Mouse (Mus musculus) forebrain, embryonic 10.5 days (tissue): ENCODE measurements around the gene Ticam1. TPM values are rescaled to one million over a fixed set of nuclear protein-coding genes. Genes with fewer than 3 reads are reported as not detected.
"Not testable (repeated sequence)": the region's sequence is repeated elsewhere in the genome, so short reads cannot be mapped to it uniquely, and the experiment has no call there.

Experiments used
- DNase-seq: peaks from one replicate; pipeline ENCODE4 v3.0.0-alpha.2; 2017; ENCODE audit warnings: low spot score; ENCODE audit errors: extremely low spot score
- H3K27ac ChIP-seq: fragments of 300-500 bp; sonication (generic); 2 replicates; pipeline ENCODE4 v1.5.1; 2016; ENCODE audit warnings: mild to moderate bottlenecking
- H3K27me3 ChIP-seq: fragments of 300-500 bp; sonication (generic); 2 replicates; pipeline ENCODE4 v1.6.1; 2016; ENCODE audit warnings: mild to moderate bottlenecking; ENCODE audit not compliant: poor library complexity, severe bottlenecking
- H3K36me3 ChIP-seq: fragments of 300-500 bp; sonication (generic); replicated peaks from 2 replicates; pipeline ENCODE4 v1.6.1; 2016; ENCODE audit warnings: mild to moderate bottlenecking, moderate library complexity
- H3K4me1 ChIP-seq: fragments of 300-500 bp; sonication (generic); 2 replicates; pipeline ENCODE4 v1.6.1; 2016
- H3K4me3 ChIP-seq: fragments of 300-500 bp; sonication (generic); 2 replicates; pipeline ENCODE4 v1.5.1; 2016; ENCODE audit warnings: mild to moderate bottlenecking, moderate library complexity
- H3K9me3 ChIP-seq: fragments of 300-500 bp; sonication (generic); 2 replicates; pipeline ENCODE4 v1.6.1; 2016; ENCODE audit warnings: mild to moderate bottlenecking, moderate library complexity
- WGBS: fragments of 180-500 bp; shearing (Covaris S2); methylation state at CpG from one replicate; pipeline ENCODE4 v1.1.7; 2016; 5-methylcytosine and 5-hydroxymethylcytosine counted together
- polyA plus RNA-seq: library from polyadenylated mRNA; unstranded; fragments of >200 nt; fragmentation: Nextera tagmentation; extraction: Ambion mirVana; gene quantifications from 2 replicates; pipeline ENCODE4 v1.2.1, GENCODE M21; 2016

Ticam1 gene
- polyA plus RNA-seq, 1 experiment from 2014 or later, result 2.6 TPM

GRCm38 (mm10) chr17:56269153-56269630, 7.4 kb downstream of the Ticam1 start:
- 25% methylated on average over 12 of the region's 12 CpGs for WGBS
- peak; percentile 46 for DNase-seq
- peak overlapping the region; percentile 83 for H3K27ac ChIP-seq

DNA sequence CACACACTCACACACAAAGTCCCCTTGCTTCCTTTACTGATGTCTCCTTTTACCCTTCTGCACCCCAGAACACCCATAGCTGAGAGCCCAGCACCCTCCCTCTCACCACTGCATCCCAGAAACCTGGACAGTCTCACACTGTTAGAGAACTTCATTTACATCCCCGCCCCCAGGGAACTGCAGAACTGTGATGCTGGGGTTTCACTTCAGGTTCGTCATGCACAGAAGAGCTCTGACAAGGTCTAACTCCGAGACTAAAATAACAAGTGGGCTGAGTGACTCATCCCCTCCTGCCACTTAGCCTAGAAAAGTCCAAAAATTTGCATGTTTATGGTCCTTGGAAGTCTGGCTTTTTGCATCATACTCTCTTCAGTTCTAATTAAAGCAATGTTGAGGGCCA, 10.3 kb downstream of the Ticam1 start:
- no peak overlapping the region for H3K27ac ChIP-seq
- 70% methylated on average over 3 of the region's 3 CpGs for WGBS
- no peaks in the 10 kb centered on the region for H3K27me3 ChIP-seq
- H3K4me3 ChIP-seq, result no peak overlapping the region
- H3K9me3 ChIP-seq, result no peaks in the 10 kb centered on the region
- peaks cover 44% of the 10 kb centered on the region for H3K36me3 ChIP-seq
- no peak for DNase-seq
- peaks cover 20% of the 10 kb centered on the region for H3K4me1 ChIP-seq

More at GRCm38 (mm10) chr17:56269153-56269630, 7.4 kb downstream of the Ticam1 start:
- H3K9me3 ChIP-seq, result no peaks in the 10 kb centered on the region
- peaks cover 34% of the 10 kb centered on the region for H3K36me3 ChIP-seq
- no peaks in the 10 kb centered on the region for H3K27me3 ChIP-seq
- H3K4me3 ChIP-seq, result peak overlapping the region; percentile 49
- H3K4me1 ChIP-seq, result peaks cover 18% of the 10 kb centered on the region

DNA sequence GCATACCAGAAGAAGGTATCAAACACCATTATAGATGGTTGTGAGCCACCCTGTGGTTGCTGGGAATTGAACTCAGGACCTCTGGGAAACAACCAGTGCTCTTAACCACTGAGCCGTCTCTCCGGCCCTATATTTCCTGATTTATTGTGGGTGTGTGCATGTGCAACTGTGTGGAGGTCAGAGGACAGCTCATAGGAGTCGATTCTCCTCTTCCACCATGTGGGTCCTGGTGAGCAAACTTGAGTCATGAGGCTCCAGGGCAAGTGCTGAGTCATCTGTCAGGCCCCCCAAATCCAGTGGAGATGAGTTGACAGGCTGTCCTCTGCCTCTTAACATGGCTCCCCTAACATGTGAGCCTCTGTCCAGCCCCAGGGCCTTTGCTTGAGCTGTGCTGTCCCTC, 10.7 kb downstream of the Ticam1 start:
- Histone ChIP-seq H3K36me3 (peaks cover 44% of the 10 kb centered on the region), H3K4me1 (peaks cover 24% of the 10 kb centered on the region), H3K4me3 (no peak overlapping the region), H3K9me3 (no peaks in the 10 kb centered on the region), H3K27ac (no peak overlapping the region), H3K27me3 (no peaks in the 10 kb centered on the region)
- 87% methylated on average over 3 of the region's 3 CpGs for WGBS
- DNase-seq, result no peak

DNA sequence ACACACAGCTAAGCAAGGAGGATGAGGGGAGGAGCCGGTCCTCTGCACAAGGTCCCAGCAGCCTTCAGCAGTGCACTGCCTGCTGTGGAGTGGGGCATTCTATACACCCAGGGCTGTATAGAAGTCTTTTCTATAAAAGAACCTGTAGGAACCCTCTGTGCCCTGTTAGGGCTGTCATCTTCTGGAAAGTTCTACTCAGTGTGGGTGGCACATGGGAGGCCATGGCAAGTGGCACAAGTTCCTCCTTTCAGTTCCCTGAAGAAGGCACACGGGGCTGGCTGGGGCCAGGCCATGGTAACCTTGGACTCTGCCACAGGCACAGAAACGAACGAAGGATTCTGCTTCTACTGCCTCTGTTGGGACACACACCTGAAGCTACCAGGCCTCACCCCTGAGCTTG, 11.6 kb downstream of the Ticam1 start:
- peaks cover 27% of the 10 kb centered on the region for H3K4me1 ChIP-seq
- no peak overlapping the region for H3K27ac ChIP-seq
- H3K36me3 ChIP-seq, result peaks cover 44% of the 10 kb centered on the region
- no peaks in the 10 kb centered on the region for H3K27me3 ChIP-seq
- H3K9me3 ChIP-seq, result no peaks in the 10 kb centered on the region
- 94% methylated on average over 4 of the region's 4 CpGs for WGBS
- no peak overlapping the region for H3K4me3 ChIP-seq
- DNase-seq, result no peak

DNA sequence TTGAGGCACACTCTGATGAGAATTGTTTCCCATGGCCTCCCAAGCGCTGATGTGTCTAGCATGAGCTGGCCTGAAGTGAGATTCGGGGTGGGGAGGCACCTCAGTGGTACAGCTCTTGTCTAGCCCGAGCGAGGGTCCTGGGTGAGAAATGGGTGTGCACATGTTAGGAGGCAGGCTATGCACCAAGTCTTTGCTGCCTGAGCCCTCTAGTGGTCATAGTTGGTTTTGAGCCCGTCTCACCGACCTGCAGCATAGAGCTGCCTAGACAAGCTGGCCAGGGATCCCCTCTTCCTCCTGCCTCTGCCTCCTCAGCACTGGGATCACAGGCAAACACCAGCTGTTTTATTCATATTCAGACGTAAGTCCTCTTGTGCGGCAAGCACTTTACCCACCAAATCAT, 12.6 kb downstream of the Ticam1 start:
- no peak overlapping the region for H3K4me3 ChIP-seq
- WGBS, result 21% methylated on average over 8 of the region's 8 CpGs
- peak; percentile 78 for DNase-seq
- peaks cover 54% of the 10 kb centered on the region for H3K36me3 ChIP-seq
- no peaks in the 10 kb centered on the region for H3K9me3 ChIP-seq
- peaks cover 27% of the 10 kb centered on the region for H3K4me1 ChIP-seq
- H3K27me3 ChIP-seq, result no peaks in the 10 kb centered on the region
- H3K27ac ChIP-seq, result no peak overlapping the region

- Histone ChIP-seq H3K9me3 (no peaks in the 10 kb centered on the region), H3K36me3 (peaks cover 66% of the 10 kb centered on the region), H3K27ac (no peak overlapping the region), H3K4me3 (no peak overlapping the region), H3K27me3 (no peaks in the 10 kb centered on the region), H3K4me1 (peaks cover 37% of the 10 kb centered on the region)
- WGBS, result 94% methylated on average over 3 of the region's 3 CpGs
- no peak for DNase-seq
These were observed 13.9 kb downstream of the Ticam1 start for GRCm38 (mm10) chr17:56262645-56263094.

DNA sequence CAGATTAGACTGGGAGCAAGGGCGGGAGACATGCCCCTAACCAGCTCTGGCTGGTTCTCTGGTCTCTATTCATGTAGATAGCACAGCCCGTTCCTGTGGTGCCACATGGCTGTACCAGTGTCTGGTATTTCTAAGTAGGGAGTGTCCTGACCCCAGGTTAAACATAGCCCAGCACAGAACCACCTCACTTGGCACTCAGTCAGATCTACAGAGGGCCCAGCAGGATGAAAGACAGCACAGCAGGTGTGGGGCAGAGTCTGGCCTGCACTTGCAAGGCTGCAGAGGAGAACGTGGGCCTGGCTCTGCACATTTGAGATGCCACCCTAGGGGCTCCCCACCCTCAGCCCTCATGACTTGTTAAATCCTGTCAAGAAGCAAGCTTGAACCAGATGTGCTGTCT, 15.4 kb downstream of the Ticam1 start:
- Histone ChIP-seq H3K4me3 (no peak overlapping the region), H3K36me3 (peaks cover 69% of the 10 kb centered on the region), H3K4me1 (peaks cover 43% of the 10 kb centered on the region), H3K9me3 (no peaks in the 10 kb centered on the region), H3K27ac (no peak overlapping the region), H3K27me3 (no peaks in the 10 kb centered on the region)
- DNase-seq, result no peak
- WGBS, result 84% methylated on average over 3 of the region's 3 CpGs

- H3K27ac ChIP-seq, result no peak overlapping the region
- H3K27me3 ChIP-seq, result no peaks in the 10 kb centered on the region
- H3K36me3 ChIP-seq, result peaks cover 60% of the 10 kb centered on the region
- H3K9me3 ChIP-seq, result no peaks in the 10 kb centered on the region
- no peak overlapping the region; the same call in 1 of the 2 replicates for H3K4me3 ChIP-seq
- 92% methylated on average over 10 of the region's 10 CpGs for WGBS
- DNase-seq, result no peak
- peaks cover 47% of the 10 kb centered on the region for H3K4me1 ChIP-seq
These were observed 17.1 kb downstream of the Ticam1 start for GRCm38 (mm10) chr17:56259301-56260037.

DNA sequence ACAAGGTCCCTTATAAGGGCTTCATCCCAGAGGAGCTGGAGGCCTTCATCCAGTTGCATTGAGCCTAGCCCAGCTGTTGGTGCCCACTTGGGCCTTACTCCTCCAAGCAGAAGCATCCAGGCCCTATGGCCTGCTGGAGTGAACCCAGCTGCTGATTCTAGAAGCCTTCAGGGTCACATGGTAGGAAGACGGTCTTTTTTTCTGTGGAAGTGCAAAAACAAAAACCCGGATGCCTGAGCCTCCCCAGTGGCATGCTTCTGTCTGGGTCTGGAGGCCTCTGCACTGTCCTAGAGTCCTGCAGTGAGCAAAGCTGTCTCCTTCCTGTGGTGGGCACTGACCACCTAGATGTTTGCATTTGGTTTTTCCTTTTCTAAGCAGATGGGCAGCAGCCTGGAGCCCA, 17.8 kb downstream of the Ticam1 start:
- not testable (repeated sequence) for H3K9me3 ChIP-seq, H3K27me3 ChIP-seq, DNase-seq, H3K27ac ChIP-seq, H3K4me3 ChIP-seq
- Histone ChIP-seq H3K4me1 (peaks cover 47% of the 10 kb centered on the region), H3K36me3 (peaks cover 58% of the 10 kb centered on the region)
- 93% methylated on average over 2 of the region's 2 CpGs for WGBS

- Histone ChIP-seq H3K36me3 (peaks cover 58% of the 10 kb centered on the region), H3K4me3 (peak overlapping the region; percentile 70; the same call in 1 of the 2 replicates), H3K4me1 (peaks cover 47% of the 10 kb centered on the region)
- H3K9me3 ChIP-seq, H3K27me3 ChIP-seq, H3K27ac ChIP-seq, DNase-seq: not testable (repeated sequence)
- 96% methylated on average over 19 of the region's 19 CpGs for WGBS
These were observed 18.3 kb downstream of the Ticam1 start for GRCm38 (mm10) chr17:56258269-56258668.

GRCm38 (mm10) chr17:56257181-56257894, 19.2 kb downstream of the Ticam1 start:
- Histone ChIP-seq H3K4me3 (peak overlapping the region; percentile 70), H3K4me1 (peaks cover 47% of the 10 kb centered on the region), H3K9me3 (no peaks in the 10 kb centered on the region), H3K27me3 (no peaks in the 10 kb centered on the region), H3K27ac (peak overlapping the region; percentile 77), H3K36me3 (peaks cover 48% of the 10 kb centered on the region)
- 12% methylated on average over 58 of the region's 58 CpGs for WGBS
- DNase-seq, result no peak

GRCm38 (mm10) chr17:56256239-56256881, 20.2 kb downstream of the Ticam1 start, which contains the start of gene Fem1a:
Fem1a (plus strand) TSS chr17:56256810.
- Histone ChIP-seq H3K9me3 (no peaks in the 10 kb centered on the region), H3K4me1 (peaks cover 44% of the 10 kb centered on the region), H3K27ac (peak within 1 kb of the TSS; percentile 85), H3K36me3 (peaks cover 39% of the 10 kb centered on the region), H3K4me3 (peak within 1 kb of the TSS; percentile 70), H3K27me3 (no peaks in the 10 kb centered on the region)
- DNase-seq, result peak; percentile 92
- WGBS, result under 1% methylated on average over 28 of the region's 28 CpGs
